Mouse (Mus musculus) kidney, postnatal 0 days (tissue): ENCODE results near the gene Ip6k1. TPM values are rescaled to one million over a fixed set of nuclear protein-coding genes. Genes with fewer than 3 reads are reported as not detected.

Source experiments
- ATAC-seq: fragments of 200-750 bp; cut with Nextera tagmentation; replicated peaks from 2 replicates; pipeline ENCODE4 v1.8.0; 2017; ENCODE audit warnings: low read depth, moderate number of reproducible peaks, moderate TSS enrichment, moderate library complexity; ENCODE audit not compliant: low FRiP score
- DNase-seq: peaks from one replicate; pipeline ENCODE4 v3.0.0-alpha.2; 2016; ENCODE audit warnings: low spot score
- H3K27ac ChIP-seq: fragments of 300-500 bp; sonication (generic); 2 replicates; pipeline ENCODE4 v1.5.1; 2014; ENCODE audit warnings: mild to moderate bottlenecking
- H3K27me3 ChIP-seq: fragments of 300-500 bp; sonication (generic); 2 replicates; pipeline ENCODE4 v1.6.1; 2014; ENCODE audit warnings: low read length, mixed read lengths; ENCODE audit not compliant: insufficient read depth
- H3K36me3 ChIP-seq: fragments of 300-500 bp; sonication (generic); 2 replicates; pipeline ENCODE4 v1.6.1; 2014; ENCODE audit warnings: low read length, mixed read lengths; ENCODE audit not compliant: insufficient read depth
- H3K4me1 ChIP-seq: fragments of 300-500 bp; sonication (generic); replicated peaks from 2 replicates; pipeline ENCODE4 v1.6.1; 2014; ENCODE audit warnings: antibody characterized with exemption, low read length, mixed read lengths; ENCODE audit not compliant: insufficient read depth
- H3K4me2 ChIP-seq: fragments of 300-500 bp; sonication (generic); 2 replicates; pipeline ENCODE4 v1.6.1; 2014; ENCODE audit warnings: mild to moderate bottlenecking, low read length, moderate library complexity, mixed read lengths
- H3K4me3 ChIP-seq: fragments of 300-500 bp; sonication (generic); replicated peaks from 2 replicates; pipeline ENCODE4 v1.5.1; 2014; ENCODE audit warnings: low read depth, low read length
- H3K9ac ChIP-seq: fragments of 300-500 bp; sonication (generic); 2 replicates; pipeline ENCODE4 v1.6.1; 2014; ENCODE audit warnings: low read depth, low read length
- H3K9me3 ChIP-seq: fragments of 300-500 bp; sonication (generic); replicated peaks from 2 replicates; pipeline ENCODE4 v1.6.1; 2016; ENCODE audit warnings: low read length, inconsistent platforms, mixed read lengths
- CTCF ChIP-seq: IDR thresholded peaks from 2 replicates; pipeline ENCODE4 v1.5.1; 2016; ENCODE audit warnings: antibody characterized with exemption, low read depth, mild to moderate bottlenecking, moderate library complexity
- WGBS: fragments of 180-500 bp; shearing (Covaris S2); extraction: QIAGEN DNeasy Blood & Tissue Kit; methylation state at CpG from one replicate; pipeline ENCODE4 v1.1.7; 2014; 5-methylcytosine and 5-hydroxymethylcytosine counted together
- polyA plus RNA-seq: library from polyadenylated mRNA; unstranded; fragments of >200 nt; fragmentation: Nextera tagmentation; extraction: Ambion mirVana; gene quantifications from 2 replicates; pipeline ENCODE4 v1.2.1, GENCODE M21; 2015

Gene Ip6k1
- polyA plus RNA-seq, 1 experiment from 2014 or later, result 46.9 TPM

DNA sequence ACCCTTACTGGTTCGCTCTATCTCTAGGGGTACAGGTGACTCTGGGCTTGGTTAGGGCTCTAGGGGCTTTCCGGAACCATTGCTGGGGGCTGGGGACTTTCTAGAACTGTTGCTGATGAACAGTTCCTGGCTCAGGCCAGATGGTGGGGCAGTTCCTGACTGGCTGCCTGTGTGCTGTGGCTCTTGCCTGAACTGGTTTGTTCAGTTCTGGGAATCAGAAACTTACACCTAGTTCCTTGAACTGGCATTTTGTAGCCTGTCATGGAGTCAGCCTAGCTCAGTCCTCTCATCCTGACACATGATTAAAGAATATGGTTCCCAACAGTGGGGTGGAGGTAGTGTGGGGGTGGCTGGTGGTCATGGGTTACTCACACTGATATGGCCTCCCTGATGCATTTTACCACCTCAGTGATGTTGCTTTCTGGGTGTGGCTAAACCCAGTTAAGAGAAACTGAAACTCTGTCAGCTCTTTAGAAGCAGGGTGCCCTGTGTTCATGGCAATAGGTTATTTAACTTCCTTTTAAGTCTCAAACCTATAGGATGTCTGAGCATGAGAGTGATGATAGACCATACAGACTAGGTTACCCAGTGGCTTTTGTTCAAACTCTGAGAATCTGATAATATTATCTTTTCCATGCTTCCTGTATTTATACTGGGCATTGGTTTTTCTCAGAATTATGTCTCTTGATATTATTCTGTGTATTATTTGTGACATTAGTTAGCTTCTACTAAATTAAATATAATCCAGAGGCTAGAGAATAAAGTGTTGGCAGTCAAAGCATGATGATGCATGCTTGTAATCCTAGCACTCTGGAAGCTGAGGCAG, 33.2 kb downstream of the Ip6k1 start:
- Histone ChIP-seq H3K27me3 (no peaks in the 10 kb centered on the region), H3K27ac (no peak overlapping the region), H3K36me3 (peaks cover 30% of the 10 kb centered on the region), H3K4me1 (no peaks in the 10 kb centered on the region), H3K4me2 (no peak overlapping the region), H3K9me3 (no peaks in the 10 kb centered on the region), H3K4me3 (no peak overlapping the region), H3K9ac (no peak overlapping the region)
- TF ChIP-seq CTCF, result peak; percentile 31; the same call in 1 of the 2 replicates
- peak; percentile 43; the same call in 1 of the 2 replicates for ATAC-seq
- no peak for DNase-seq
- WGBS, result 87% methylated on average over 2 of the region's 2 CpGs

- no peak overlapping the region for H3K9ac ChIP-seq
- peaks cover 10% of the 10 kb centered on the region; the same call in 1 of the 2 replicates for H3K4me1 ChIP-seq
- no peak for ATAC-seq
- DNase-seq, result no peak
- H3K27ac ChIP-seq, result no peak overlapping the region
- no peaks in the 10 kb centered on the region for H3K9me3 ChIP-seq
- 95% methylated on average over 8 of the region's 8 CpGs for WGBS
- peak; percentile 25; the same call in 1 of the 2 replicates for TF ChIP-seq CTCF
- no peaks in the 10 kb centered on the region for H3K27me3 ChIP-seq
- no peak overlapping the region for H3K4me2 ChIP-seq
- H3K4me3 ChIP-seq, result no peak overlapping the region
- peaks cover 44% of the 10 kb centered on the region for H3K36me3 ChIP-seq
Observed at GRCm38 (mm10) chr9:108044751-108045492, 42.6 kb downstream of the Ip6k1 start.

GRCm38 (mm10) chr9:108046582-108046981, 44.3 kb downstream of the Ip6k1 start:
- ATAC-seq, result no peak
- no peaks in the 10 kb centered on the region for H3K27me3 ChIP-seq
- H3K4me2 ChIP-seq, result no peak overlapping the region
- 86% methylated on average over 4 of the region's 4 CpGs for WGBS
- no peak overlapping the region for H3K27ac ChIP-seq
- no peak for DNase-seq
- H3K4me1 ChIP-seq, result peaks cover 10% of the 10 kb centered on the region; the same call in 1 of the 2 replicates
- no peaks in the 10 kb centered on the region for H3K9me3 ChIP-seq
- H3K9ac ChIP-seq, result no peak overlapping the region
- TF ChIP-seq CTCF, result no peak
- no peak overlapping the region for H3K4me3 ChIP-seq
- peaks cover 39% of the 10 kb centered on the region; the same call in 1 of the 2 replicates for H3K36me3 ChIP-seq

DNA sequence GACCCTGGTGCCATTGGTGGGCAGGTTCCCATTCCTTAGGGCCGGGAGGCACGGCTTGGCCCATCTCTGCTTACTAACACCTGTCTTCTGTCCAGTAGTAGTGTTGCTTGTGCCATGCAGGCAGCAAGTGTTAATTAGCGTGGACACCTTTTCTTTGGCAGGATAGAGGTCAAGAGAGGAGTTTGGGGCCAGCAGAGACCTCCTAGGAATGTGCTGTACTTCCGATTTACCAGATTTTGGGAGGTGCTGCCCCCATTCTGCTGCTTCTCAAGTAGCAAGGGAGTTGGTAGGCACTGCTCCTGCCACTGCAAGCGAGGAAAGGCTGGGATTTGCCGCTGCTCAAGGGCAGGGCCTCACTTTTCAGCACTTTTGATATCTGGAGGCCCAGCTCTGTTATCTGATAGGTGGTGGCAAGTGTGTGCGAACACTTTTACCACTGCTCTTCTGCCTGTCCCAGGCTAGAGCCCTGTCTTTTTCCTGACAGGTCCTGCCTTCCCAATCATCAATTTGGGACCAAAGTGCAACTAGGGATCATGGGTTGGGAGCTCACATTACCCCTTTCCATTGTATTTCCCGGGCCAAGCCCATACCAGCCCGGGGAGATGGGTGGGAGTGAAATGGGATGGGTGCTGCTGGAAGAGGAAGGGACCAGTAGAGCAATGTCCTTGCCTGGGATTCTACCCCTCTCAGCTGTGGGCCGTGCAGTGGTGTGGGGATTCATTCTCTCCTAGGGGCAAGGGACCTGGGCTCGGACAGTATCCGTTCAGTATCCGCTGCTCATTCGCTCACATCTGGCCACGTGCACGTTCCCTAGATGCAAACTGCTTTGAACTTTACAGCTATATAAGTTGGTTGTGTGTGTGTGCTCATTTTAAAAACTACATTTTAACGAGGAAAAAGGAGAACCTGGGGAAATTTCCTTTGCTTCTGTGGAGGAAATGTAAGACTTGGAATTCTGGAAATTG, 45.6 kb downstream of the Ip6k1 start:
- no peaks in the 10 kb centered on the region for H3K9me3 ChIP-seq
- peak overlapping the region; percentile 55 for H3K4me3 ChIP-seq
- H3K4me2 ChIP-seq, result peak overlapping the region; percentile 81
- peaks cover 10% of the 10 kb centered on the region; the same call in 1 of the 2 replicates for H3K4me1 ChIP-seq
- H3K9ac ChIP-seq, result 0 out of 2 replicates have a peak overlapping the region, but pooled peaks have one; percentile 1
- H3K27ac ChIP-seq, result peak overlapping the region; percentile 26; the same call in 1 of the 2 replicates
- DNase-seq, result no peak
- ATAC-seq, result no peak
- H3K27me3 ChIP-seq, result no peaks in the 10 kb centered on the region
- 37% methylated on average over 17 of the region's 17 CpGs for WGBS
- TF ChIP-seq CTCF, result no peak
- peaks cover 33% of the 10 kb centered on the region; the same call in 1 of the 2 replicates for H3K36me3 ChIP-seq

DNA sequence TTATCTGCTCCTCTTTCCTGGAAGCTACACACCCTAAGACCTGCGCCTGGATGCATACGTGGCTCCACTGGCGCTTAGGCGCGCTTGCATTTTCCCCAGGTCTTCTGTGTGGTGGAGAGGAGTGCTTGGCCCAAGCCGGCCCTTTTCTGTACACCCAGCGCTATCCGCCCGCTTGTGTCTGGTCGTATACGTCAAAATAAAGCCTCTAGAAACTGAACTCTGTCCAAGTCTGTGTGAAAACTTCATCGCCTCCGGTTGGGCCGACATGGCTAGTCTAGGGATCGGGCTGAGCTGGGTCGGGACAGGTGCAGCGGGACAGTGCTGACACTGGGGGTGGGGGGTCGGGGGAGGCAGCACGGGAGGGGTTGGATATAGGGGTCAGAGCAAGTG, 46.3 kb downstream of the Ip6k1 start:
- no peaks in the 10 kb centered on the region for H3K9me3 ChIP-seq
- H3K27ac ChIP-seq, result peak overlapping the region; percentile 26; the same call in 1 of the 2 replicates
- peak overlapping the region; percentile 81 for H3K4me2 ChIP-seq
- H3K27me3 ChIP-seq, result no peaks in the 10 kb centered on the region
- peak; percentile 46 for DNase-seq
- H3K4me3 ChIP-seq, result peak overlapping the region; percentile 55
- ATAC-seq, result peak; percentile 0; the same call in 1 of the 2 replicates
- peaks cover 14% of the 10 kb centered on the region; the same call in 1 of the 2 replicates for H3K4me1 ChIP-seq
- under 1% methylated on average over 19 of the region's 19 CpGs for WGBS
- TF ChIP-seq CTCF, result no peak
- peaks cover 32% of the 10 kb centered on the region; the same call in 1 of the 2 replicates for H3K36me3 ChIP-seq
- H3K9ac ChIP-seq, result peak overlapping the region; percentile 24; the same call in 1 of the 2 replicates
